9 mouse cellular contexts compared by ENCODE assay signal in the genomic region with DNA sequence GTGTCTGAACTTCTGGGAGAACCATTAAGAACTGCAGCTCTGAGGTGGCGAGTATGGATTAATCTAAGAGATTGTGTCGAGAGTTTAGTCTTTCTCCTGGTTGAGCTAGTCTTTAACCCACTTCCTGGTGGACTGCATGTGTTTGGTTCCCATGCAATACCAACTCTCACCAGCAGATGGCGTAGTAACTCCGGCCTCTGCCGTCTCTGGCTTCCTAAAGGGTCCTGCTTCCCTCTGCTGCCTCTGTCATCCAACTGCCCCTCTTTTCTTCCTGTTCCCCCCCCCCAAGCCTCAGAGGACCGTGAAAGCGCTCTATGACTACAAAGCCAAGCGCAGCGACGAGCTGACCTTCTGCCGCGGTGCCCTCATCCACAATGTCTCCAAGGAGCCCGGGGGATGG.
DNase-seq lines count a peak whose midpoint lies in the region; ATAC-seq and TF ChIP-seq lines count a peak whose summit lies in the region.
"Had no signal": no experiment of that assay in that cellular context is flagged by ENCODE, and none has a peak within 500 bp of the region (broad histone marks: within the 10 kb centered on the region; RNA-seq: fewer than 3 reads in every experiment).

No protein-coding gene starts in this region.

- no peak overlapping the region for H3K27ac ChIP-seq in heart, postnatal 0 days (ENCODE audit: low read depth)
- H3K27ac ChIP-seq in embryonic facial prominence, embryonic 10.5 days (replicated peaks): no peak overlapping the region

- peak; percentile 43 for TF ChIP-seq CTCF in heart, postnatal 0 days (IDR thresholded peaks at IDR 0.05; ENCODE audit: low read depth)

- H3K27me3 ChIP-seq in heart, postnatal 0 days (ENCODE audit: control insufficient read depth, insufficient read depth, low read length): no peaks in the 10 kb centered on the region
- no peaks in the 10 kb centered on the region for H3K27me3 ChIP-seq in embryonic facial prominence, embryonic 10.5 days (replicated peaks; ENCODE audit: low read depth, poor library complexity, severe bottlenecking)

- WGBS in heart, postnatal 0 days: 76% methylated on average over 13 of the region's 13 CpGs
- 77% methylated on average over 13 of the region's 13 CpGs for WGBS in embryonic facial prominence, embryonic 10.5 days

- ATAC-seq in heart, postnatal 0 days (ENCODE audit: insufficient read depth, low read depth): no peak

- H3K36me3 ChIP-seq in heart, postnatal 0 days (replicated peaks; ENCODE audit: control insufficient read depth, insufficient read depth, low read length): peaks cover 5% of the 10 kb centered on the region; the same call in 1 of the 2 replicates
- H3K36me3 ChIP-seq in embryonic facial prominence, embryonic 10.5 days (replicated peaks): no peaks in the 10 kb centered on the region; the same call in 1 of the 2 replicates

- H3K9me3 ChIP-seq in heart, postnatal 0 days (replicated peaks; ENCODE audit: control insufficient read depth, low read length): no peaks in the 10 kb centered on the region
- no peaks in the 10 kb centered on the region for H3K9me3 ChIP-seq in embryonic facial prominence, embryonic 10.5 days

- H3K4me3 ChIP-seq in heart, postnatal 0 days (ENCODE audit: low read depth, low read length): no peak overlapping the region
- H3K4me3 ChIP-seq in embryonic facial prominence, embryonic 10.5 days: no peak overlapping the region
- H3K4me3 ChIP-seq: myocyte had no signal

- intact Hi-C loops in heart, postnatal 14 days (cut with DNase I): no loop called here

- no peak overlapping the region for H3K4me2 ChIP-seq in heart, postnatal 0 days (ENCODE audit: low read depth, low read length)

- no peak for DNase-seq in heart, postnatal 0 days (ENCODE audit: low spot score)
- no peak for DNase-seq in heart, postnatal 14 days
- DNase-seq in right cerebral cortex, adult 2 months (ENCODE audit: low spot score in 2 of 2): peak; percentile 13 to 27
- DNase-seq in right cerebral cortex, adult 18-20 months: no peak
- DNase-seq in embryonic facial prominence, embryonic 10.5 days (ENCODE audit: low spot score): peak; percentile 44
- peak; percentile 41 for DNase-seq in thymus, postnatal 0 days (ENCODE audit: low spot score)
- no peak for DNase-seq in T-cell, adult 2 months (ENCODE audit: low spot score)
- no peak for DNase-seq in spleen, adult 12 weeks (ENCODE audit: low spot score)

- no peak overlapping the region for H3K9ac ChIP-seq in heart, postnatal 0 days (replicated peaks; ENCODE audit: low read depth, low read length)

- H3K4me1 ChIP-seq in heart, postnatal 0 days (ENCODE audit: control insufficient read depth, insufficient read depth): no peaks in the 10 kb centered on the region
- H3K4me1 ChIP-seq in embryonic facial prominence, embryonic 10.5 days: no peaks in the 10 kb centered on the region

- no peak for TF ChIP-seq EP300 in heart, postnatal 0 days (IDR thresholded peaks at IDR 0.05; ENCODE audit: low read depth)

Comparison
In these comparisons a context has a peak if more than half of its experiments do, and no peak if none do; other contexts are left out.
1. DNase-seq: peak in right cerebral cortex, adult 2 months (2 of 2), embryonic facial prominence, embryonic 10.5 days (single experiment) and thymus, postnatal 0 days (single experiment); none in heart, postnatal 0 days (single experiment), heart, postnatal 14 days (0 of 2), right cerebral cortex, adult 18-20 months (single experiment), T-cell, adult 2 months (single experiment) and spleen, adult 12 weeks (single experiment).